In the genomic region with DNA sequence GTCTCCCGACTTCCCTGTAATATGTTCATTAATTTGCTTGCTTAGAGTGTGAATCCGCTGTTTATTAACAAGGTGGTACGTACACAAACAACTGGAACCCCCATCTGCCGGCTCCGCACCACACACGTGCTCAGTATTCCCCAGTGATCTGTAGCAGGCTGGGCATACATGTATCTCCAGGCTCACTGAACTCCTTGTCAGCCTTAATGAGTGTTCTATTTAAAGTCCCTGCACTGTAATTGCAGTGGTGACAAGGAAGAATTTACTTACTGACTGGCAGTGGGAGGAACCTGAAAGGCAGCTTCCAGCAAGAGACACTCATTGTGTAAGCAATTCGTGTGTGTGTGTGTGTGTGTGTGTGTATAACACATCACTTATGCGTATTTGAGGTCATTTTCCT, we compare ENCODE assay signal across 16 mouse cellular contexts.
DNase-seq lines count a peak whose midpoint lies in the region; ATAC-seq and TF ChIP-seq lines count a peak whose summit lies in the region.
"Had no signal": no experiment of that assay in that cellular context is flagged by ENCODE, and none has a peak within 500 bp of the region (broad histone marks: within the 10 kb centered on the region; RNA-seq: fewer than 3 reads in every experiment).

No protein-coding gene starts in this region.

- no peaks in the 10 kb centered on the region for H3K27me3 ChIP-seq in heart, embryonic 13.5 days (replicated peaks)
- no peaks in the 10 kb centered on the region for H3K27me3 ChIP-seq in forebrain, embryonic 14.5 days (replicated peaks; ENCODE audit: control insufficient read depth, insufficient read depth, low read length)
- H3K27me3 ChIP-seq in hindbrain, embryonic 15.5 days = no peaks in the 10 kb centered on the region
- no peaks in the 10 kb centered on the region for H3K27me3 ChIP-seq in stomach, postnatal 0 days (ENCODE audit: control insufficient read depth, insufficient read depth, low read length)
- no peaks in the 10 kb centered on the region for H3K27me3 ChIP-seq in limb, embryonic 10.5 days (ENCODE audit: low read depth, poor library complexity, severe bottlenecking)

- peaks cover 45% of the 10 kb centered on the region for H3K4me1 ChIP-seq in heart, embryonic 13.5 days
- H3K4me1 ChIP-seq in forebrain, embryonic 14.5 days (ENCODE audit: control insufficient read depth, insufficient read depth, low read length) = no peaks in the 10 kb centered on the region
- peaks cover 14% of the 10 kb centered on the region for H3K4me1 ChIP-seq in hindbrain, embryonic 15.5 days (replicated peaks)
- no peaks in the 10 kb centered on the region for H3K4me1 ChIP-seq in stomach, postnatal 0 days (replicated peaks; ENCODE audit: control insufficient read depth, insufficient read depth)
- H3K4me1 ChIP-seq in limb, embryonic 10.5 days = no peaks in the 10 kb centered on the region

- TF ChIP-seq EP300 in stomach, postnatal 0 days (optimal IDR thresholded peaks at IDR 0.05) = no peak

- 0 out of 2 replicates have a peak, but pooled peaks have one; percentile 76 for ATAC-seq in heart, embryonic 13.5 days (ENCODE audit: extremely low read depth, insufficient number of reproducible peaks, low FRiP score, low TSS enrichment)
- peak; percentile 72 for ATAC-seq in forebrain, embryonic 14.5 days
- ATAC-seq in hindbrain, embryonic 15.5 days (ENCODE audit: low FRiP score, low read depth) = peak; percentile 75
- no peak for ATAC-seq in stomach, postnatal 0 days (ENCODE audit: low FRiP score, low TSS enrichment)
- ATAC-seq in inflammation-experienced regulatory T-cells, adult 6 months = no peak
- ATAC-seq: activated CD4-positive, CD25-positive, alpha-beta regulatory T cell, adult 4 months; CD4-positive, CD25-positive, alpha-beta regulatory T cell, adult 4 months; lung, postnatal 0 days had no signal

- WGBS in heart, embryonic 13.5 days = 41% methylated on average over 8 of the region's 8 CpGs
- 48% methylated on average over 8 of the region's 8 CpGs for WGBS in forebrain, embryonic 14.5 days
- WGBS in hindbrain, embryonic 15.5 days = 48% methylated on average over 8 of the region's 8 CpGs
- 51% methylated on average over 8 of the region's 8 CpGs for WGBS in stomach, postnatal 0 days
- 72% methylated on average over 8 of the region's 8 CpGs for WGBS in limb, embryonic 10.5 days

- TF ChIP-seq CTCF in stomach, postnatal 0 days (IDR thresholded peaks at IDR 0.05; ENCODE audit: low read depth) = no peak

- no peaks in the 10 kb centered on the region for H3K9me3 ChIP-seq in heart, embryonic 13.5 days
- no peaks in the 10 kb centered on the region for H3K9me3 ChIP-seq in forebrain, embryonic 14.5 days (replicated peaks; ENCODE audit: control insufficient read depth, low read length)
- no peaks in the 10 kb centered on the region for H3K9me3 ChIP-seq in hindbrain, embryonic 15.5 days
- H3K9me3 ChIP-seq in stomach, postnatal 0 days (ENCODE audit: control insufficient read depth, low read length) = no peaks in the 10 kb centered on the region
- H3K9me3 ChIP-seq in limb, embryonic 10.5 days (replicated peaks) = no peaks in the 10 kb centered on the region

- H3K4me3 ChIP-seq in heart, embryonic 13.5 days = 0 out of 2 replicates have a peak overlapping the region, but pooled peaks have one; percentile 16
- H3K4me3 ChIP-seq in forebrain, embryonic 14.5 days (ENCODE audit: low read depth, low read length) = no peak overlapping the region
- no peak overlapping the region for H3K4me3 ChIP-seq in hindbrain, embryonic 15.5 days
- H3K4me3 ChIP-seq in stomach, postnatal 0 days (ENCODE audit: low read depth, low read length) = no peak overlapping the region
- no peak overlapping the region for H3K4me3 ChIP-seq in limb, embryonic 10.5 days

- peaks cover 8% of the 10 kb centered on the region; the same call in 1 of the 2 replicates for H3K36me3 ChIP-seq in heart, embryonic 13.5 days
- H3K36me3 ChIP-seq in forebrain, embryonic 14.5 days (ENCODE audit: control insufficient read depth, insufficient read depth, low read length) = no peaks in the 10 kb centered on the region
- H3K36me3 ChIP-seq in hindbrain, embryonic 15.5 days = no peaks in the 10 kb centered on the region
- H3K36me3 ChIP-seq in stomach, postnatal 0 days (ENCODE audit: control insufficient read depth, insufficient read depth, low read length) = no peaks in the 10 kb centered on the region
- no peaks in the 10 kb centered on the region for H3K36me3 ChIP-seq in limb, embryonic 10.5 days

- no peak for DNase-seq in heart, adult 8-10 months (ENCODE audit: low spot score)
- DNase-seq in brain, adult 2 months (ENCODE audit: low read depth, low spot score) = peak; percentile 48
- peak; percentile 56 for DNase-seq in forebrain, embryonic 14.5 days (ENCODE audit: low spot score)
- DNase-seq in stomach, postnatal 0 days (ENCODE audit: low spot score) = no peak
- no peak for DNase-seq in limb, embryonic 10.5 days (ENCODE audit: low spot score)
- DNase-seq: cerebellum, adult 9-11 months; kidney, adult 11 months; kidney, postnatal 4 days; right cerebral cortex, postnatal 4 days; thymus, postnatal 4 days had no signal

- peak overlapping the region; percentile 89 for H3K27ac ChIP-seq in heart, embryonic 13.5 days (replicated peaks)
- H3K27ac ChIP-seq in forebrain, embryonic 14.5 days (ENCODE audit: low read depth, low read length) = no peak overlapping the region; the same call in 1 of the 2 replicates
- H3K27ac ChIP-seq in hindbrain, embryonic 15.5 days (replicated peaks) = no peak overlapping the region
- no peak overlapping the region for H3K27ac ChIP-seq in stomach, postnatal 0 days (replicated peaks)
- H3K27ac ChIP-seq in limb, embryonic 10.5 days = no peak overlapping the region

- H3K4me2 ChIP-seq in heart, embryonic 13.5 days = peak overlapping the region; percentile 57
- no peak overlapping the region for H3K4me2 ChIP-seq in forebrain, embryonic 14.5 days (ENCODE audit: low read length)
- H3K4me2 ChIP-seq in hindbrain, embryonic 15.5 days = no peak overlapping the region; the same call in 1 of the 2 replicates
- H3K4me2 ChIP-seq in stomach, postnatal 0 days (replicated peaks; ENCODE audit: low read depth) = no peak overlapping the region

- peak overlapping the region; percentile 67 for H3K9ac ChIP-seq in heart, embryonic 13.5 days
- no peak overlapping the region for H3K9ac ChIP-seq in forebrain, embryonic 14.5 days (ENCODE audit: low read length)
- no peak overlapping the region for H3K9ac ChIP-seq in hindbrain, embryonic 15.5 days
- no peak overlapping the region for H3K9ac ChIP-seq in stomach, postnatal 0 days (ENCODE audit: low read length)

Comparison
In these comparisons a context has a peak if more than half of its experiments do, and no peak if none do; other contexts are left out.
1. ATAC-seq: peak in heart, embryonic 13.5 days (single experiment), forebrain, embryonic 14.5 days (single experiment) and hindbrain, embryonic 15.5 days (single experiment); none in stomach, postnatal 0 days (single experiment) and inflammation-experienced regulatory T-cells, adult 6 months (single experiment).
2. DNase-seq: peak in brain, adult 2 months (single experiment) and forebrain, embryonic 14.5 days (single experiment); none in heart, adult 8-10 months (single experiment), stomach, postnatal 0 days (single experiment) and limb, embryonic 10.5 days (single experiment).